Mouse (Mus musculus) forebrain, postnatal 0 days (tissue): ENCODE measurements around the gene Des. TPM values are rescaled to one million over a fixed set of nuclear protein-coding genes. Genes with fewer than 3 reads are reported as not detected.
A peak's percentile ranks its signal among the peaks of the same experiment; 100 is the strongest.

Source experiments
- ATAC-seq: fragments of 200-750 bp; cut with Nextera tagmentation; 2 replicates; pipeline ENCODE4 v1.8.0; 2017; ENCODE audit warnings: mild to moderate bottlenecking, moderate library complexity
- DNase-seq: peaks from one replicate; pipeline ENCODE4 v3.0.0-alpha.2; 2015
- H3K27ac ChIP-seq: fragments of 300-500 bp; sonication (generic); 2 replicates; pipeline ENCODE4 v1.5.1; 2014; ENCODE audit warnings: low read depth, mild to moderate bottlenecking, antibody characterized with exemption, low read length, moderate library complexity, mixed read lengths
- H3K27me3 ChIP-seq: fragments of 300-500 bp; sonication (generic); 2 replicates; pipeline ENCODE4 v1.6.1; 2014; ENCODE audit warnings: mild to moderate bottlenecking, low read length, mixed read lengths; ENCODE audit not compliant: insufficient read depth
- H3K36me3 ChIP-seq: fragments of 300-500 bp; sonication (generic); 2 replicates; pipeline ENCODE4 v1.6.1; 2014; ENCODE audit warnings: mild to moderate bottlenecking, moderate library complexity; ENCODE audit not compliant: insufficient read depth
- H3K4me1 ChIP-seq: fragments of 300-500 bp; sonication (generic); 2 replicates; pipeline ENCODE4 v1.6.1; 2014; ENCODE audit warnings: antibody characterized with exemption; ENCODE audit not compliant: insufficient read depth
- H3K4me2 ChIP-seq: fragments of 300-500 bp; sonication (generic); 2 replicates; pipeline ENCODE4 v1.6.1; 2014; ENCODE audit warnings: low read depth, mild to moderate bottlenecking, moderate library complexity
- H3K4me3 ChIP-seq: fragments of 300-500 bp; sonication (generic); 2 replicates; pipeline ENCODE4 v1.5.1; 2014; ENCODE audit warnings: low read depth, low read length, mixed read lengths
- H3K9ac ChIP-seq: fragments of 300-500 bp; sonication (generic); 2 replicates; pipeline ENCODE4 v1.6.1; 2014; ENCODE audit warnings: mild to moderate bottlenecking
- H3K9me3 ChIP-seq: fragments of 300-500 bp; sonication (generic); 2 replicates; pipeline ENCODE4 v1.6.1; 2016; ENCODE audit warnings: low read length
- CTCF ChIP-seq: sonication (generic); IDR thresholded peaks from 2 replicates; pipeline ENCODE4 v1.5.1; 2016; ENCODE audit warnings: antibody characterized with exemption, control low read depth, low read depth
- WGBS: fragments of 180-500 bp; shearing (Covaris S2); extraction: QIAGEN DNeasy Blood & Tissue Kit; methylation state at CpG from one replicate; pipeline ENCODE4 v1.1.7; 2014; 5-methylcytosine and 5-hydroxymethylcytosine counted together
- polyA plus RNA-seq: library from polyadenylated mRNA; unstranded; fragments of >200 nt; fragmentation: Nextera tagmentation; extraction: Ambion mirVana; gene quantifications from 2 replicates; pipeline ENCODE4 v1.2.1, GENCODE M21; 2015
- total RNA-seq: library from RNA; depleted of rRNA; stranded (reverse); fragments of >200 nt; gene quantifications from 2 replicates; pipeline ENCODE4 v1.2.3, GENCODE M21; 2014

Des gene
- total and polyA plus RNA-seq, 2 experiments from 2014 or later = 1.0 to 1.2 TPM

GRCm38 (mm10) chr1:75374950-75375936 lies 15.1 kb downstream of the Des start, which contains the start of gene Speg:
Speg (plus strand) TSS chr1:75375297.
- Histone ChIP-seq H3K36me3 (no peaks in the 10 kb centered on the region), H3K9ac (peak within 1 kb of the TSS; percentile 28; the same call in 1 of the 2 replicates), H3K4me1 (no peaks in the 10 kb centered on the region), H3K4me3 (no peak within 1 kb of the TSS), H3K27ac (no peak within 1 kb of the TSS), H3K9me3 (no peaks in the 10 kb centered on the region), H3K27me3 (peaks cover 4% of the 10 kb centered on the region), H3K4me2 (peak within 1 kb of the TSS; percentile 32)
- no peak for ATAC-seq
- WGBS = 15% methylated on average over 57 of the region's 57 CpGs
- TF ChIP-seq CTCF = no peak
- no peak for DNase-seq

GRCm38 (mm10) chr1:75379196-75379595 lies 19.1 kb downstream of the Des start:
- H3K27me3 ChIP-seq = peaks cover 4% of the 10 kb centered on the region
- H3K4me2 ChIP-seq = no peak overlapping the region
- H3K36me3 ChIP-seq = no peaks in the 10 kb centered on the region
- H3K9ac ChIP-seq = no peak overlapping the region
- DNase-seq (no peak), ATAC-seq (no peak)
- no peaks in the 10 kb centered on the region for H3K9me3 ChIP-seq
- no peaks in the 10 kb centered on the region for H3K4me1 ChIP-seq
- no peak overlapping the region for H3K4me3 ChIP-seq
- no peak overlapping the region for H3K27ac ChIP-seq
- TF ChIP-seq CTCF = no peak
- WGBS = 61% methylated on average over 2 of the region's 2 CpGs

GRCm38 (mm10) chr1:75379931-75380330 lies 19.8 kb downstream of the Des start:
- WGBS = 70% methylated on average over 8 of the region's 8 CpGs
- no peaks in the 10 kb centered on the region for H3K36me3 ChIP-seq
- H3K9ac ChIP-seq = no peak overlapping the region
- no peak for TF ChIP-seq CTCF
- H3K9me3 ChIP-seq = no peaks in the 10 kb centered on the region
- H3K27ac ChIP-seq = no peak overlapping the region
- ATAC-seq = no peak
- no peaks in the 10 kb centered on the region for H3K4me1 ChIP-seq
- no peak overlapping the region for H3K4me3 ChIP-seq
- no peak overlapping the region for H3K4me2 ChIP-seq
- peaks cover 4% of the 10 kb centered on the region for H3K27me3 ChIP-seq
- DNase-seq = no peak

- H3K4me2 ChIP-seq = peak overlapping the region; percentile 96; the same call in 1 of the 2 replicates
- ATAC-seq (no peak), DNase-seq (no peak)
- no peak overlapping the region for H3K27ac ChIP-seq
- H3K9me3 ChIP-seq = no peaks in the 10 kb centered on the region
- no peak for TF ChIP-seq CTCF
- H3K4me3 ChIP-seq = no peak overlapping the region
- no peaks in the 10 kb centered on the region; the same call in 1 of the 2 replicates for H3K27me3 ChIP-seq
- H3K4me1 ChIP-seq = peaks cover 7% of the 10 kb centered on the region
- H3K9ac ChIP-seq = no peak overlapping the region
- no peaks in the 10 kb centered on the region for H3K36me3 ChIP-seq
- 34% methylated on average over 2 of the region's 2 CpGs for WGBS
Observed at GRCm38 (mm10) chr1:75380951-75381350, 20.8 kb downstream of the Des start.

GRCm38 (mm10) chr1:75381482-75382355 lies 21.6 kb downstream of the Des start:
- Histone ChIP-seq H3K27ac (peak overlapping the region; percentile 67), H3K4me2 (peak overlapping the region; percentile 96), H3K9ac (peak overlapping the region; percentile 83), H3K36me3 (no peaks in the 10 kb centered on the region), H3K4me3 (peak overlapping the region; percentile 77), H3K4me1 (peaks cover 12% of the 10 kb centered on the region), H3K27me3 (peaks cover 2% of the 10 kb centered on the region; the same call in 1 of the 2 replicates), H3K9me3 (no peaks in the 10 kb centered on the region)
- peak; percentile 49 for TF ChIP-seq CTCF
- DNase-seq (peak; percentile 64), ATAC-seq (peak; percentile 64)
- WGBS = 8% methylated on average over 31 of the region's 60 CpGs

GRCm38 (mm10) chr1:75382356-75383071 lies 22.4 kb downstream of the Des start:
- ATAC-seq (peak; percentile 52), DNase-seq (peak; percentile 57)
- peaks cover 14% of the 10 kb centered on the region for H3K4me1 ChIP-seq
- no peak for TF ChIP-seq CTCF
- peaks cover 10% of the 10 kb centered on the region for H3K27me3 ChIP-seq
- no peaks in the 10 kb centered on the region for H3K9me3 ChIP-seq
- peak overlapping the region; percentile 96 for H3K4me2 ChIP-seq
- peak overlapping the region; percentile 67 for H3K27ac ChIP-seq
- peak overlapping the region; percentile 83 for H3K9ac ChIP-seq
- no peaks in the 10 kb centered on the region for H3K36me3 ChIP-seq
- peak overlapping the region; percentile 77 for H3K4me3 ChIP-seq
- WGBS = 2% methylated on average over 27 of the region's 28 CpGs
